Mouse (Mus musculus) olfactory bulb, adult 2 months (tissue): ENCODE measurements at regions not wholly inside any gene's neighbourhood (a gene's known extent, or its start where the extent isn't known, plus 50 kb on each side); places are given as distances from the start of the nearest gene placed in this dataset.

Experiments
- H3K27ac ChIP-seq: fragments of 200-500 bp; 2 replicates; pipeline ENCODE4 v1.5.1; 2012; ENCODE audit warnings: low read depth, low read length; ENCODE audit not compliant: insufficient read depth
- H3K4me1 ChIP-seq: fragments of 200-500 bp; 2 replicates; pipeline ENCODE4 v1.6.1; 2012; ENCODE audit warnings: low read length; ENCODE audit not compliant: control insufficient read depth, insufficient read depth
- H3K4me3 ChIP-seq: fragments of 200-500 bp; 2 replicates; pipeline ENCODE4 v1.5.1; 2012; ENCODE audit warnings: mild to moderate bottlenecking, low read depth, low read length, moderate library complexity; ENCODE audit not compliant: insufficient read depth
- CTCF ChIP-seq: fragments of 200-500 bp; IDR thresholded peaks from 2 replicates; pipeline ENCODE4 v1.5.1; 2012; ENCODE audit warnings: low read depth, mild to moderate bottlenecking, low read length, moderate library complexity; ENCODE audit not compliant: insufficient read depth
- POLR2A ChIP-seq: fragments of 200-500 bp; IDR thresholded peaks from 2 replicates; pipeline ENCODE4 v1.6.1; 2012; ENCODE audit warnings: mild to moderate bottlenecking, low read depth, low read length, moderate library complexity; ENCODE audit not compliant: insufficient read depth
- WGBS: fragments of 180-500 bp; shearing (Covaris S2); methylation state at CpG from one replicate; pipeline ENCODE4 v1.1.7; 2018; 5-methylcytosine and 5-hydroxymethylcytosine counted together

GRCm38 (mm10) chr16:76786405-76787155, 226.9 kb upstream of the Usp25 start:
- Histone ChIP-seq H3K4me3 (no peak overlapping the region), H3K4me1 (no peaks in the 10 kb centered on the region), H3K27ac (no peak overlapping the region)
- 72% methylated on average over 6 of the region's 6 CpGs for WGBS
- no peak for TF ChIP-seq POLR2A

DNA sequence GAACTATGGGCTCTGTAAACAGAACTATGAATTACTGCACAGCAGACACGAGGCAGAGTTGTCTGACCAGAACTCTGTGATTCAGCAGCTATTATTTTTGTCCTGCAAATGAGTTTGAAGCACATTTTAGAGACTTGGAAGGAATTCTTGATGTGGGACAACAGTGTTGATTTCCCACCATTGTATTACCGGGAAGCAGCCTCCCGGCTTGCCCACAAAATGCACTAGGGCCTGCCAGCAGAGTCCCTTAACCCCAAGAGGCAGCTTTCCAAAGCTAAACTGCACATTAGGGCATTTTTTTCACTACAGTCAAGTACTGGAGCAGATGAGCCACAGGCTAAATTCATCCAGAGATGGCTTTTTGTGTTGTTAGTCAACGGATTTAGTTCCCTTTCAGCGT, 230.8 kb upstream of the Usp25 start:
- Histone ChIP-seq H3K4me1 (no peaks in the 10 kb centered on the region), H3K27ac (no peak overlapping the region), H3K4me3 (no peak overlapping the region)
- WGBS, result 44% methylated on average over 5 of the region's 5 CpGs
- no peak for TF ChIP-seq POLR2A
- TF ChIP-seq CTCF, result no peak

- no peak for TF ChIP-seq CTCF
- TF ChIP-seq POLR2A, result no peak
- H3K27ac ChIP-seq, result no peak overlapping the region
- H3K4me3 ChIP-seq, result no peak overlapping the region
- H3K4me1 ChIP-seq, result no peaks in the 10 kb centered on the region
- WGBS, result 78% methylated on average over 2 of the region's 2 CpGs
Observed at GRCm38 (mm10) chr16:76775790-76776189, 237.7 kb upstream of the Usp25 start.

GRCm38 (mm10) chr16:76774032-76774431, 239.5 kb upstream of the Usp25 start:
- TF ChIP-seq CTCF (no peak), POLR2A (no peak)
- Histone ChIP-seq H3K27ac (no peak overlapping the region), H3K4me3 (no peak overlapping the region), H3K4me1 (no peaks in the 10 kb centered on the region)
- 81% methylated on average over 8 of the region's 8 CpGs for WGBS

DNA sequence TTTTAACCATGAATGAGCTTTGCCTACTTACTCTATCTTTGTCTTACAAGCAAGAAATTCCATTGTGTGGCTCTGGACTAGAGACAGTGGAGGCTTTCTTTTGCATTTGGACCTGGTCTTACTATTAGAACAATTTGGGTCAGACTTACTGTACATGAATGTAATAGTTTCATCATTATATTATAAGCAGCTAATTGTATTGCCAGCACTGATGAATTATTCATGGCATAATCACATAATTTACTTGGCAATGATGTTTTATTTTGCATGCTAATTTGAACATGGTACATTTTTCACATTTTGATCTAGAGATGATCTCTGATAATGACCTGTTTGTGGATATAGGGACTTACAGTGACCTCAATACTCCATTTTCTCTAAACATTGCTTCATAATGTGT, 240.0 kb upstream of the Usp25 start:
- Histone ChIP-seq H3K4me3 (no peak overlapping the region), H3K27ac (no peak overlapping the region), H3K4me1 (no peaks in the 10 kb centered on the region)
- TF ChIP-seq POLR2A (no peak), CTCF (no peak)

DNA sequence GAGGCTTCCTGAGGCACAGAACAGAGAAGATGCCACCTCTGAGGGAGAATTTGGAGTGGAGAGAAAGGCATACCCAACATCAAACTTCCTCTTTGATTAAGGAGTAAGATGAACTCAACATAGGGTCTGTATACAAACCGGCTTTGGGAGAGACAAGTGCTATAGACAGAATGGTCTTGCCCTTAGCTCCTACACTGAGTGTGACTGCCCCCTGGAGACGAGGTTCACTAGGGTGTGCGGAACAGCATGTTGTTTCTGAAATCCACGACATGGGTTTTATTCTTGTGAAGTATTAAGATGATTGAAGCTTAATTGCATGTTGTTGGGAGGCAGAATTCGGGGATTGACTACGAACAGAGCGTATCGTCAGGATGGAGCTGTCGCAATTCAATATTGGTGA, 244.9 kb upstream of the Usp25 start:
- Histone ChIP-seq H3K4me1 (no peaks in the 10 kb centered on the region), H3K27ac (no peak overlapping the region), H3K4me3 (no peak overlapping the region)
- no peak for TF ChIP-seq CTCF
- no peak for TF ChIP-seq POLR2A
- 79% methylated on average over 9 of the region's 9 CpGs for WGBS

DNA sequence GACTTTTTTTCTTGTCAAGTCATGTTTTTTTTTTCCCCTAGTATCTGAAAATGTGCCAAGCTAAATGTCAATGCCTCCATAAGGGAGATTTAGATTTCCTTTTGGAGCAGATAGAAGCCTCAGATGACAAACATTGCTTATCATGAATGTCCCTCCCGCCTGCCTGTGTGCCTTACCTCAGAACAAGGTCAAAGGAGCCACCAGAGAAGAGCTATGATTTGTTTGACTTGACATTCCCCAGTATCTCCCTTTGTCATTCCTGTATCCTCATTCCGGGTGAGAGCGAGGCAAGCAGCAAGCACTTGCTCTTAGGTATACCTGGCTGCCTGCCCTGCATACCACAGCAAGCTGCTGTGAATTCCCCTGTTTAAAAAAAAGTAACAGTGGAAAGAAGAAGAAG, 246.9 kb upstream of the Usp25 start:
- WGBS, result 95% methylated on average over 3 of the region's 3 CpGs

GRCm38 (mm10) chr16:76765536-76765935, 248.0 kb upstream of the Usp25 start:
- WGBS, result 70% methylated on average over 7 of the region's 7 CpGs
- no peaks in the 10 kb centered on the region for H3K4me1 ChIP-seq
- H3K4me3 ChIP-seq, result no peak overlapping the region
- no peak for TF ChIP-seq CTCF
- TF ChIP-seq POLR2A, result no peak
- H3K27ac ChIP-seq, result no peak overlapping the region

More for the DNA sequence above, 246.9 kb upstream of the Usp25 start:
- H3K4me3 ChIP-seq, result no peak overlapping the region
- no peak overlapping the region for H3K27ac ChIP-seq
- no peaks in the 10 kb centered on the region for H3K4me1 ChIP-seq
- TF ChIP-seq POLR2A (no peak), CTCF (no peak)

DNA sequence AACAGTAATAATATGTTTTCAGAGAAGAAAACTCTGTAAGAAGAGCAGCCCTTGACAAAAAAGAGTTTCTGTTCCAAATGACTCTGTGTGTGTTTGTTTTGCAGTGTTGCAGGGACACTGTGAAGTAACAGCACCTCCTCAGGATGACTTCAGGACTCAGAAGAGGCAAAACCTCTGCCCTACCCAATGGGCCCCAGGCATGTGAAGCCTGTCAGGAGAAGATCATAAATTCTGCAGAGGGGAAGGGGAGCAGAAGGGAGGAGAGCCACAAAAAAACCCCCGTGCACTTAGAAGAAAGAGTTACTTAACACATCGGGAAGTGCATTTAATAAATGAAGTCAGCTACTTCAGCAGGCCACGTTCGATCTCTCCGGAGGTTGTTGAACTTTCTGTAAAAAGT, 248.5 kb upstream of the Usp25 start:
- 85% methylated on average over 5 of the region's 5 CpGs for WGBS
- Histone ChIP-seq H3K4me1 (no peaks in the 10 kb centered on the region), H3K27ac (no peak overlapping the region), H3K4me3 (no peak overlapping the region)
- TF ChIP-seq CTCF, result no peak
- no peak for TF ChIP-seq POLR2A

DNA sequence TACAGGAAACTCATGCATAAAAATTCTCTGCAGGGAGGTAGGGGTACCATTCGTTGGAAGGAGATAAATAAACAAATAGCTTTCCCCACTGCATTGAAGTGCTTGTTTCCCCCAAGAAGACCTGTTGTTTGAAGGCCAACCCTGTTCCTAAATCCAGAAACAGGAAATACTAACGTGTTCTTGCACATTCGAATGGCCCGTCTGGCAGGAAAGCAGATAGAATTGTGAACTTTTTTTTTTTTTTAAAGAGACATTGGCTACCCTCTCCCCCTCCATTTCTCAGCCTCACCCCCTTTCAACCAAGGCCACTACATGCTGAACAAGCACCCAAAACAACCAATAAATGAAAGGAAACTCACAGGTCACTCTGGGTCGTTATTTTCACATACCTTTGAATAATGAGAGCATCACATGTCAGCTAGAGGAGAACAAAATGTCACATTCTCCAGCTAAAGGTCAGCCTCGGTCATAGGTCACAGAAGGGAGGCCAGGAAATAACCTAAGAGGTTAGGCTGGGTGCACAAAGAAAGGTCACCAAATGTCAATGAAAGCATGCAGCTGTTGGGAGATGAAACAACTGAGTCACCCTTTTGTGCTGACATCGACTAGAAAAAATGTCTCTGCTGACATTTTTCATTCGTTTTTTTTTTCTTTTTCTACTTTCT, 250.8 kb upstream of the Usp25 start:
- H3K4me3 ChIP-seq, result no peak overlapping the region
- WGBS, result 33% methylated on average over 8 of the region's 8 CpGs
- H3K4me1 ChIP-seq, result no peaks in the 10 kb centered on the region
- H3K27ac ChIP-seq, result no peak overlapping the region
- no peak for TF ChIP-seq POLR2A
- TF ChIP-seq CTCF, result no peak
